Mouse (Mus musculus) 3134 (cell line): Measurements from ENCODE around the gene Hcfc2.
A peak's percentile ranks its signal among the peaks of the same experiment; 100 is the strongest.

Experiments used
- DNase-seq: peaks from one replicate; pipeline ENCODE4 v3.0.0-alpha.2; 2011; ENCODE audit warnings: low spot score; ENCODE audit not compliant: insufficient read length; ENCODE audit errors: extremely low read depth

The Hcfc2 gene

GRCm38 (mm10) chr10:82695956-82696355 lies at the start of gene Hcfc2:
Gene Hcfc2, plus strand, starts transcription at chr10:82696160.
- no peak for DNase-seq

GRCm38 (mm10) chr10:82647205-82647811 lies 48.7 kb upstream of the Hcfc2 start:
- DNase-seq = no peak

- DNase-seq = no peak
Measured at GRCm38 (mm10) chr10:82651221-82651620, 44.7 kb upstream of the Hcfc2 start.

- no peak for DNase-seq
Measured at GRCm38 (mm10) chr10:82652625-82653024, 43.3 kb upstream of the Hcfc2 start.

GRCm38 (mm10) chr10:82654581-82654980 lies 41.4 kb upstream of the Hcfc2 start:
- DNase-seq = no peak

GRCm38 (mm10) chr10:82661820-82662219 lies 34.1 kb upstream of the Hcfc2 start:
- DNase-seq = no peak

GRCm38 (mm10) chr10:82662267-82662990 lies 33.5 kb upstream of the Hcfc2 start:
- no peak for DNase-seq

GRCm38 (mm10) chr10:82663289-82663688 lies 32.7 kb upstream of the Hcfc2 start:
- DNase-seq = no peak

GRCm38 (mm10) chr10:82665951-82666350 lies 30.0 kb upstream of the Hcfc2 start:
- no peak for DNase-seq

- DNase-seq = peak; percentile 48
Measured at GRCm38 (mm10) chr10:82666436-82667234, 29.3 kb upstream of the Hcfc2 start.

- DNase-seq = no peak
Measured at GRCm38 (mm10) chr10:82670205-82670604, 25.8 kb upstream of the Hcfc2 start.

- DNase-seq = no peak
Measured at GRCm38 (mm10) chr10:82676949-82677348, 19.0 kb upstream of the Hcfc2 start.

GRCm38 (mm10) chr10:82680769-82681168 lies 15.2 kb upstream of the Hcfc2 start:
- DNase-seq = no peak

GRCm38 (mm10) chr10:82681639-82682038 lies 14.3 kb upstream of the Hcfc2 start:
- no peak for DNase-seq

GRCm38 (mm10) chr10:82685440-82685839 lies 10.5 kb upstream of the Hcfc2 start:
- no peak for DNase-seq

GRCm38 (mm10) chr10:82689681-82690211 lies 6.2 kb upstream of the Hcfc2 start:
- DNase-seq = peak; percentile 72

GRCm38 (mm10) chr10:82690494-82690893 lies 5.5 kb upstream of the Hcfc2 start, which contains the start of gene Glt8d2:
Gene Glt8d2, minus strand, starts transcription at chr10:82690650.
- DNase-seq = peak; percentile 78

- DNase-seq = no peak
Measured at GRCm38 (mm10) chr10:82696453-82697079, 606 bp downstream of the Hcfc2 start.

- no peak for DNase-seq
Measured at GRCm38 (mm10) chr10:82697305-82697898, 1.4 kb downstream of the Hcfc2 start.

GRCm38 (mm10) chr10:82698712-82699261 lies 2.8 kb downstream of the Hcfc2 start:
- peak; percentile 87 for DNase-seq
